Mouse (Mus musculus) limb, embryonic 10.5 days (tissue): ENCODE results near the gene Dcp1a. TPM values are rescaled to one million over a fixed set of nuclear protein-coding genes. Genes with fewer than 3 reads are reported as not detected.

Source experiments
- DNase-seq: peaks from one replicate; pipeline ENCODE4 v3.0.0-alpha.2; 2017; ENCODE audit warnings: low spot score
- H3K27ac ChIP-seq: fragments of 300-500 bp; sonication (generic); 2 replicates; pipeline ENCODE4 v1.5.1; 2016; ENCODE audit warnings: mild to moderate bottlenecking
- H3K27me3 ChIP-seq: fragments of 300-500 bp; sonication (generic); 2 replicates; pipeline ENCODE4 v1.6.1; 2016; ENCODE audit warnings: low read depth, mild to moderate bottlenecking; ENCODE audit not compliant: poor library complexity, severe bottlenecking
- H3K36me3 ChIP-seq: fragments of 300-500 bp; sonication (generic); 2 replicates; pipeline ENCODE4 v1.6.1; 2016; ENCODE audit warnings: mild to moderate bottlenecking, moderate library complexity
- H3K4me1 ChIP-seq: fragments of 300-500 bp; sonication (generic); 2 replicates; pipeline ENCODE4 v1.6.1; 2016
- H3K4me3 ChIP-seq: fragments of 300-500 bp; sonication (generic); 2 replicates; pipeline ENCODE4 v1.5.1; 2016; ENCODE audit warnings: mild to moderate bottlenecking, moderate library complexity
- H3K9me3 ChIP-seq: fragments of 300-500 bp; sonication (generic); replicated peaks from 2 replicates; pipeline ENCODE4 v1.6.1; 2016; ENCODE audit warnings: mild to moderate bottlenecking
- WGBS: fragments of 180-500 bp; shearing (Covaris S2); methylation state at CpG from one replicate; pipeline ENCODE4 v1.1.7; 2016; 5-methylcytosine and 5-hydroxymethylcytosine counted together
- polyA plus RNA-seq: library from polyadenylated mRNA; unstranded; fragments of >200 nt; fragmentation: Nextera tagmentation; extraction: Ambion mirVana; gene quantifications from 2 replicates; pipeline ENCODE4 v1.2.1, GENCODE M21; 2016

The Dcp1a gene
- polyA plus RNA-seq, 1 experiment from 2014 or later, result 46.2 TPM

DNA sequence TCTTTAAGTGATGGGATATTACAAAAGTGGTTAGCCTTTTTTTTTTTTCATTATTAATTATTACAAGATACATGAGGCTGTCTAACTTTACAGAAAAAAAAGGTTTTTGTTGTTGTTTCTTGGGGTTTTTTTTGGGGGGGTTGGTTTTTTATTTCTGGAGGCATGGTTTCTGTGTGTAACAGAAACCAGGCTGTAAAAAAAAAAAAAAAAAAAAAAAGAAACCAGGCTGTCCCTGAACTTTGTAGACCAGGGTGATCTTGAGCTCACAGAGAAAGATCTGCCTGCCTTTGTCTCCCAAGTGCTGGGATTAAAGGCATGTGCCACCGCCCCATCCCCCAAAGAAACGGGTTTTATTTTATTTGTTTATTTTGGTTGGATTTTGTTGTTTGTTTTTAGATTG lies 72.6 kb downstream of the Dcp1a start:
- Histone ChIP-seq H3K4me1 (peaks cover 36% of the 10 kb centered on the region), H3K4me3 (no peak overlapping the region), H3K27me3 (no peaks in the 10 kb centered on the region), H3K27ac (no peak overlapping the region), H3K9me3 (no peaks in the 10 kb centered on the region), H3K36me3 (peaks cover 53% of the 10 kb centered on the region)
- no peak for DNase-seq
- WGBS, result 93% methylated on average over 2 of the region's 2 CpGs

DNA sequence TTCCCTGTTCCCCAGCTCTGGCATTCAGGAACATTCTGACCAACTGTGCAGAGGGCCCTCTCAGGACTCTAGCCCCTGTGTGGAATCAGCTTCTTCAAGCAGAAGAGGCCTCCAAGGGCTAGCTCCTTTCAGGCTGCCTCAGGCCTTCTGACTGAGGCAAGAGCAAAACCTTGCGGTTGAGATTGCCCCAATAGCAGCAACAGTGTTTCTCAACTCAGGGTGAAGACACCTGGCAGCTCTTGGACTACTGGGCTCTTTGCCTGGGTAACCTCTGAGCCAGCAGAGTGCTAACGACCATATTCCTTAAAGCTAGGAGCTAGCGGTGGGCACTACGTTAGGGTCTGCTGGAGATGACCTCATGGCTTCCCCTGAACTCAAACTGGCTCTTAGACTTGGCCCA lies 73.8 kb downstream of the Dcp1a start:
- no peak for DNase-seq
- Histone ChIP-seq H3K27me3 (no peaks in the 10 kb centered on the region), H3K36me3 (peaks cover 65% of the 10 kb centered on the region), H3K4me3 (no peak overlapping the region), H3K27ac (no peak overlapping the region), H3K4me1 (peaks cover 30% of the 10 kb centered on the region), H3K9me3 (no peaks in the 10 kb centered on the region)
- WGBS, result 92% methylated on average over 4 of the region's 4 CpGs

DNA sequence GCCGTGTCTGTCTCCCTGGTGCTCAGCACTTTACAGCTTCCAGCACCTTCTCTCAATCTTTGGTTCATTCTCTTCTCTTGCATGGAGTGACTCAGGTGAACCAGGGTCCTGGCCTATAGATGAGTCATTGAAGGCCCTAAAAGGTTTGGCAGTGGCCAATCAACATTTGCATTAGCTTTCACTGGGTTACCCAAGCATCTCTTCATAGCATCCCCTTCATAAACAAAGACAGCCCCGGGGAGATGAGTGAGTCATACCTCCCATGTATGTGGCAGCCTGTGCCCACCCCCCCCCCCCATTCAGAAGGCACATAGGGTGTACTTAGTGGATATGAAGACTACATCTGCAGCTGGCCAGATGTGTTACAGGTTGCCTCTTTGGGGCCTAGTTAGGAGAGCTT lies 77.3 kb downstream of the Dcp1a start:
- H3K4me3 ChIP-seq, result no peak overlapping the region
- H3K27ac ChIP-seq, result no peak overlapping the region
- no peaks in the 10 kb centered on the region for H3K27me3 ChIP-seq
- no peak for DNase-seq
- H3K4me1 ChIP-seq, result peaks cover under 1% of the 10 kb centered on the region
- H3K36me3 ChIP-seq, result peaks cover 94% of the 10 kb centered on the region
- WGBS, result 92% methylated on average over 2 of the region's 2 CpGs
- H3K9me3 ChIP-seq, result no peaks in the 10 kb centered on the region

DNA sequence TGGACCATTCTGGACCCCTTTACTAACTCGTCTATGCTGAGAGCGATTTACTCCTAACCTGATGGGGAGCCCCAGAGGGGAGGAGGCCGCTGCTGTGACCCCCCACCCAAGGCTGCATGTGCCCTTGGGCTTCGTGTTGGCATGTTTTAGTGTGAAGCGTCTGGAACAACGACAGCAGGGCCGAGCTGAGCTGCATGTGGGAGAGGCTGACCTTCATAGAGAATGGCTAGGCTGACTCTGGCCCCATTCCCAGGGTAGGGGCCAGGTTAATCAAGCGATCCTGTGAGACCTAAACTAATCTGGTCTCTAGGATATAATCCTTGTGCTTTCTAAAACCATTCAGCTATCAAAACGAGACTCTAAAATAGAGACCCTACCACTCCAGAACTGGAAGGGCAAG lies 78.4 kb downstream of the Dcp1a start:
- H3K36me3 ChIP-seq, result peaks cover 97% of the 10 kb centered on the region
- DNase-seq, result no peak
- no peaks in the 10 kb centered on the region for H3K27me3 ChIP-seq
- H3K9me3 ChIP-seq, result no peaks in the 10 kb centered on the region
- WGBS, result 84% methylated on average over 9 of the region's 9 CpGs
- H3K27ac ChIP-seq, result no peak overlapping the region
- H3K4me3 ChIP-seq, result no peak overlapping the region
- H3K4me1 ChIP-seq, result no peaks in the 10 kb centered on the region; the same call in 1 of the 2 replicates

DNA sequence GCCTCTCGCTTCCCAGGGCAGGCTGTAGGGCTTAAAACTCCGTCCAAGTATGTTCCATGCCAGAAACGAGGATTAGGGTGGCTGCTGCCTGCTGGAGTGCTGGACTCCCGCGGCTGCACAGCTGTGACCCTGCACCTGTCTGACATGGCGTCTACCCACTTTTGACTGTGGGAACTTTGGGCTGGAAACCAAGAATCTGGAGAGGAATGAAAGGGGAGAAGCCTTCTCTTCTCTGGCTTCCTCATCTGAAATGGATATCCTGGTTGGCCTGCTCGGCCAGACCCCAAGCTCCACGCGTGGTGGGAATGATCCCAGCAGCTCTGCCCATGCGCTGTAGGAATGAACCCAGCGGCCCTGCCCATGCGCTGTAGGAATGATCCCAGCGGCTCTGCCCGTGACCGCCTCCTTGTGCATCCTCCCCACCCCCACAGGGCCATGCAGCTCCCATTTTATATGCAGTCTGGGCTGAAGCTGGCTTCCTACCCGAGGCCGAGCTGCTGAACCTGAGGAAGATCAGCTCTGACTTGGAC lies 80.1 kb downstream of the Dcp1a start:
- no peak for DNase-seq
- Histone ChIP-seq H3K4me1 (no peaks in the 10 kb centered on the region), H3K27ac (no peak overlapping the region), H3K36me3 (peaks cover 97% of the 10 kb centered on the region), H3K9me3 (no peaks in the 10 kb centered on the region), H3K27me3 (no peaks in the 10 kb centered on the region), H3K4me3 (no peak overlapping the region)
- 92% methylated on average over 17 of the region's 17 CpGs for WGBS

DNA sequence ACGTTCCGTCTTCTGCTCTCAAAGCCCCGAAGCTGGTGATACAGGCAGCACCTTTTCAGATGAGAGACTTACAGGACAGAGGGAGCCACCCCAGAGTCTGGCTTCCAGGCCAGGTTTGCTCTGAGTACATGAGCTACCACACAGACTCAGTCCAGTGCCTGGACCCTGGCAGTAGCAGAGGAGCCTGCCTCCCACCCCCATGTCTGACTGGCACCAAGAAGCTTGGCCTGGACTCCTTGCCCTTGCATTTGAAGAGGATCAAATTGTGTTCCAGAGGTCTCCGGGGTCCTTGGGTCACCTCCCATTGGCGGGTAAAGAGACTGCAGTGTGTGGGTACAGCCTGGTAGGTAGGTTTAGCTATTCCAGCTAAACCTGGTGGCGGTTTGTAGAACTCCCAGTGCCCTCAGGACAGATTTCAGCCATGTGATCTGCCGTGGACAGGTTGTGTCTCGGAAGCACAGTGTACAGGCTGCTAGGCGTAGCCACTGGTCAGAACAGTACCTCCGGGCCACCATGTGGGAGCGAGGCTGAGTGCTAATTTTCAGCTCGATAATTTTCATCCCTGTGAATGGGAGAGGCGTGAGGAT lies 81.6 kb downstream of the Dcp1a start:
- Histone ChIP-seq H3K36me3 (peaks cover 97% of the 10 kb centered on the region), H3K4me3 (no peak overlapping the region), H3K27me3 (no peaks in the 10 kb centered on the region), H3K9me3 (no peaks in the 10 kb centered on the region), H3K27ac (no peak overlapping the region), H3K4me1 (no peaks in the 10 kb centered on the region)
- DNase-seq, result no peak
- 96% methylated on average over 13 of the region's 13 CpGs for WGBS

DNA sequence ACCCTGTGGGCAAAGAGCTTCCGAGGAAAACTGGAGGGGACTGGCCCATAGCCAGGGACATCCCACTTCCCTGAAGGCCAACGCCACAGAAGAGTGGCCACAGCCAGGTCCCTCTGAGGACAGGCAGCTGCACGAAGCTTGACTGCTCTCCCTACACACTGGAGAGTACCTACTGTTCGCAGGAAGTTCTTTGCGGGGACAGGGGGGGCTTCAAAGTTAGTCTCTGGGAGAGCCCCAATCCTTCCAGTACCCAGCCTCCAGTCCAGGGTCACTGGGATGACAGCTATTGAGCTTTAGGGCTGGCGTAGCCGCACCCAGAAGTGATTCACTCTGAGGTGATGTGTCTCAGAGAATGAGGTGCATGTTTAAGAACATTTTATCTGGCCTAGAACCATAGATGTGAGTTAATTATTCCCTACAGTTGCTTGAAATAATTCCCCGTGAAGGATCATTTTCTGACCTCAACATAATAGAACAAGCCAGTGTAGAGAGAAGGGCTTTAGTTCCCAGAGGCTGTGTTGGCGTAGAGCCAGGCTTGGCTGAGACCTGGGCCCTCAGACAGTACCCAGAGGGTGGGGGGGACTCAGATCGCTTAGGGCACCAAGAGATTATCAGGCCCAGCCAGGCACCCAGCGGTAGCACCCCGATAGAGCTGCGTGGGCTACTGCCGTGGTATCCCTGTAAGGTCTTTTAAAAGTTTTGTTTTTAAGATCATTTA lies 82.3 kb downstream of the Dcp1a start:
- no peak for DNase-seq
- Histone ChIP-seq H3K27me3 (no peaks in the 10 kb centered on the region), H3K4me1 (no peaks in the 10 kb centered on the region), H3K9me3 (no peaks in the 10 kb centered on the region), H3K36me3 (peaks cover 97% of the 10 kb centered on the region), H3K27ac (no peak overlapping the region), H3K4me3 (no peak overlapping the region)
- WGBS, result 93% methylated on average over 14 of the region's 14 CpGs

DNA sequence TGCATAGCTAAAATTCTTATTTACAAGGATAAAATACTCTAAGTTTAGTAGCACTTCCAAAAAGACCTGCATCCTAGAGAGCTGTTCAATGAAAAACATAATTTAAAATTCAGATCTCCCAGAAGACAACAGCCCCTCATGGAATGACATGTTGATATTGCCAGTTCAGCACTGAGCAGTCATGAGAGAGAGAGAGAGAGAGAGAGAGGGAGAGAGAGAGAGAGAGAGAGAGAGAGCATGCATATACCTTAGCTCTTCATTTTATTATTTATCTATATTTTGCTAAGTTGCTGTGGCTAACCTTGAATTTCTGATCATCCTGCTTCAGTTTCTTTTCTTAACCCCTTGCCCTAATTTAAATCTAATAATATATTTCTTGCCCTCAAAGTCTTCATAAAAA lies 83.0 kb downstream of the Dcp1a start:
- no peak for DNase-seq

DNA sequence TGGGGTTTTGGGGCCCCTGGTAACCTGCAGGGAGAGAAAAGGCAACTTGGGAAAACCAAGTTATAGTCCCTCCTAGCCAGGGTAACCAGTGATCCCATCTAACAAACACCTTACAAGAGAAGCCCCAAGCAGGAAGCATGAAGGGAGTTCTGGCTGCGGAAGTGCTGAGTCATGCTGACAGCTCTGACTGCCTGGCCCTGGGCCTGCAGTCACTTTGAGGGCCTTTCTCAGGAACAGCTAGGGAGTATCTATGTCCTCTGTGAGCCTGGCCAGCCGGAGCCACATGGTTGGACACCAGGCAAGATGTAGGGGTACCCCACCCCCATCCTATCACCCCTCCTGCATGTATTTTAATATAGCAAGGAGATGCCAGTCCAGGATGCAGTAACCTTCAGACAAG lies 85.1 kb downstream of the Dcp1a start:
- Histone ChIP-seq H3K36me3 (peaks cover 97% of the 10 kb centered on the region), H3K27me3 (no peaks in the 10 kb centered on the region), H3K27ac (no peak overlapping the region), H3K4me3 (no peak overlapping the region), H3K9me3 (no peaks in the 10 kb centered on the region), H3K4me1 (no peaks in the 10 kb centered on the region)
- no peak for DNase-seq
- WGBS, result 98% methylated on average over 2 of the region's 2 CpGs

More for the DNA sequence above, 83.0 kb downstream of the Dcp1a start:
- Histone ChIP-seq H3K27ac (no peak overlapping the region), H3K27me3 (no peaks in the 10 kb centered on the region), H3K36me3 (peaks cover 97% of the 10 kb centered on the region), H3K4me1 (no peaks in the 10 kb centered on the region), H3K9me3 (no peaks in the 10 kb centered on the region), H3K4me3 (no peak overlapping the region)

DNA sequence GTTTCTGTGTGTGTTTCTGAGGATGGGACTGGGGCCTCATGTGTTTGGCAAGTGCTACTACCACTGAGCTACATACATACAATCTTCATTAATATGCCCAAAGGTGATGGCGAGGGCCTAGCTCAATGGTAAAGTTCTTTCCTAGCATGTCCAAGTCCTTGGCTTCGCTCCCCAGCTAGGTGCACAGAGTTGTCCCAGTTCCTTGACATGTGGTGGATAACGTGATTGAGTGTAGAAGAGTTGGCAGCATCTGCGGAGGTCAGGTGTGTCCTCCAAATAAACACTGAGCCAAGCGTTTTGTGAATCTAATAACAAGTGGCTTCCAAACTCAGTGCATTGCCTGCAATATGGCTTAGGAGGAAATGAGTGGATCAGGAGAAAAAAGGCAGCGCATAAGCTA lies 87.0 kb downstream of the Dcp1a start:
- DNase-seq, result no peak
- Histone ChIP-seq H3K27me3 (no peaks in the 10 kb centered on the region), H3K36me3 (peaks cover 97% of the 10 kb centered on the region), H3K9me3 (no peaks in the 10 kb centered on the region), H3K27ac (no peak overlapping the region), H3K4me1 (no peaks in the 10 kb centered on the region), H3K4me3 (no peak overlapping the region)
- WGBS, result 97% methylated on average over 6 of the region's 6 CpGs

DNA sequence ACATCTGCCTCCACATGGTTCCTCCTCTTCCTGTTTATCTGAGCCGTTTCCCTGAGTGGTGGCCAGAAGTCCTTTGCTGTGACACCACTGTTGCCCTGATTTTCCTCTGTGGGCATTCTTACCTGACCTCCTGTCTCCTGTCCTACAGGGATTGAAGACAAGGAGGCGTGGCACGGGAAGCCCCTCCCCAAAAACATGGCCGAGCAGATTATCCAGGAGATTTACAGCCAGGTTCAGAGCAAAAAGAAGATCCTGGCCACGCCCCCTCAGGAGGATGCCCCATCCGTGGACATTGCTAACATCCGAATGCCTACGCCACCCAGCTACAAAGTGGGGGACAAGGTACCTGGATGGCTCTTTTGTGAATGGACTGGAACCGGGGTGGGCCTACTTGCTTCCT lies 88.7 kb downstream of the Dcp1a start:
- Histone ChIP-seq H3K36me3 (peaks cover 100% of the 10 kb centered on the region), H3K4me1 (no peaks in the 10 kb centered on the region), H3K27ac (no peak overlapping the region), H3K9me3 (no peaks in the 10 kb centered on the region), H3K27me3 (no peaks in the 10 kb centered on the region), H3K4me3 (no peak overlapping the region)
- 89% methylated on average over 9 of the region's 9 CpGs for WGBS
- no peak for DNase-seq

DNA sequence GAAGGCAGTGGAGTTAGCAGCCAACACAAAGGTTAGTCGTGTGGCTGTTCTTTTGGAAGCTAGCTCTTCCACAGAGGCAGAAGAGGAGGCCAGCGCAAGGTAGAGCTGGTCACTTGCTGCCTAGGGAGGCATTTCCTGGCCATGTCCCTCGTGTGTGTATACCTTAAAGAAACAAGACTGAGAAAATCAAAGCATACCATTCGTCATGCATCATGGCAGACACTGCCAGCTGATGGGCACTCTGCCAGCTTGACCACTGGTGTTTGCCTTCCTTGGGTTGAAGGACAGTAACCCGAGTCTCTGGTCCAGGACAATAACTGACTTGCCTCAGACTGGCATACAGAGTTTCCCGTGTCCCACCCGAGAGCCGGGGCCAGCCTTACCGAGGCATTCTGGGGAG lies 91.0 kb downstream of the Dcp1a start:
- 93% methylated on average over 9 of the region's 9 CpGs for WGBS
- H3K36me3 ChIP-seq, result peaks cover 100% of the 10 kb centered on the region

DNA sequence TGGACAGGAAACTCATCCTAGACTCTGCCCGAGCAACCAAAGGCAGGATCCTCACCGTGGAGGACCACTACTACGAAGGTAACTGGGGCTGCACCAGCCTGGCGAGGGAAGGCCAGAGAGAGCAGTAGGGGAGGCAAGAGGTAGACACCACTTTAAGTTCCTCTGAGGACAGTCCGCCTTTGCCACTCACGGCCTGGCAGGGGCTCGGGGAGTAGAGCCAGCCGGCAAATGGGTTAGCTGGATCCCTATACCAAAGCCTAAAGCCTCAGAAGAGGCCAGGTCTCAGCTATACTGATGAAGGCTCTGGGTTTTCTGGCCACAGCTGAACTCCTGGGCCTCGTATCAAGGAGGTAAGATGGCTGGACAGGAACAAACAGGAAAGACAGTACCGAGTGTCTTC lies 92.9 kb downstream of the Dcp1a start:
- Histone ChIP-seq H3K4me3 (no peak overlapping the region), H3K27ac (no peak overlapping the region), H3K36me3 (peaks cover 94% of the 10 kb centered on the region), H3K4me1 (peaks cover 6% of the 10 kb centered on the region; the same call in 1 of the 2 replicates), H3K27me3 (no peaks in the 10 kb centered on the region), H3K9me3 (no peaks in the 10 kb centered on the region)
- 92% methylated on average over 10 of the region's 10 CpGs for WGBS
- DNase-seq, result no peak

More for the DNA sequence above, 91.0 kb downstream of the Dcp1a start:
- no peaks in the 10 kb centered on the region for H3K9me3 ChIP-seq
- DNase-seq, result no peak
- H3K4me1 ChIP-seq, result no peaks in the 10 kb centered on the region
- no peaks in the 10 kb centered on the region for H3K27me3 ChIP-seq
- no peak overlapping the region for H3K4me3 ChIP-seq
- no peak overlapping the region for H3K27ac ChIP-seq
